Mouse (Mus musculus) thymus, adult 2 months (tissue): ENCODE measurements around the gene Rab35. TPM values are rescaled to one million over a fixed set of nuclear protein-coding genes. Genes with fewer than 3 reads are reported as not detected.
A peak's percentile ranks its signal among the peaks of the same experiment; 100 is the strongest.

Experiments
- DNase-seq: peaks from one replicate; pipeline ENCODE4 v3.0.0; 2021
- H3K27ac ChIP-seq: fragments of 200-500 bp; 2 replicates; pipeline ENCODE4 v1.5.1; 2012; ENCODE audit warnings: low read length, control low read depth; ENCODE audit not compliant: control insufficient read depth, insufficient read depth
- H3K27me3 ChIP-seq: fragments of 200-500 bp; 2 replicates; pipeline ENCODE4 v1.6.1; 2012; ENCODE audit warnings: mild to moderate bottlenecking, low read length, moderate library complexity, mixed read lengths; ENCODE audit not compliant: control insufficient read depth, insufficient read depth
- H3K36me3 ChIP-seq: fragments of 200-500 bp; 2 replicates; pipeline ENCODE4 v1.6.1; 2012; ENCODE audit warnings: mild to moderate bottlenecking, low read length, moderate library complexity; ENCODE audit not compliant: control insufficient read depth, insufficient read depth
- H3K4me1 ChIP-seq: fragments of 200-500 bp; replicated peaks from 2 replicates; pipeline ENCODE4 v1.6.1; 2012; ENCODE audit warnings: low read length; ENCODE audit not compliant: control insufficient read depth, insufficient read depth
- H3K4me3 ChIP-seq: fragments of 200-500 bp; 2 replicates; pipeline ENCODE4 v1.5.1; 2012; ENCODE audit warnings: mild to moderate bottlenecking, low read length, control low read depth, moderate library complexity; ENCODE audit not compliant: control insufficient read depth, insufficient read depth
- CTCF ChIP-seq: fragments of 200-500 bp; IDR thresholded peaks from 2 replicates; pipeline ENCODE4 v1.5.1; 2012; ENCODE audit warnings: mild to moderate bottlenecking, control low read depth, low read length, moderate library complexity, borderline replicate concordance; ENCODE audit not compliant: control insufficient read depth, poor library complexity, insufficient read depth; ENCODE audit errors: extremely low read depth
- POLR2A ChIP-seq: fragments of 200-500 bp; IDR thresholded peaks from 2 replicates; pipeline ENCODE4 v1.6.1; 2012; ENCODE audit warnings: mild to moderate bottlenecking, low read length, control low read depth, moderate library complexity; ENCODE audit not compliant: control insufficient read depth, poor library complexity, insufficient read depth; ENCODE audit errors: extremely low read depth
- WGBS: fragments of 180-500 bp; shearing (Covaris S2); methylation state at CpG from one replicate; pipeline ENCODE4 v1.1.7; 2018; 5-methylcytosine and 5-hydroxymethylcytosine counted together
- polyA plus RNA-seq: library from polyadenylated mRNA; depleted of rRNA; stranded (reverse); fragments of >200 nt; gene quantifications from 2 replicates; pipeline ENCODE4 v1.2.3, GENCODE M21; 2012

Rab35 gene
- polyA plus RNA-seq, 1 experiment: 129 TPM

DNA sequence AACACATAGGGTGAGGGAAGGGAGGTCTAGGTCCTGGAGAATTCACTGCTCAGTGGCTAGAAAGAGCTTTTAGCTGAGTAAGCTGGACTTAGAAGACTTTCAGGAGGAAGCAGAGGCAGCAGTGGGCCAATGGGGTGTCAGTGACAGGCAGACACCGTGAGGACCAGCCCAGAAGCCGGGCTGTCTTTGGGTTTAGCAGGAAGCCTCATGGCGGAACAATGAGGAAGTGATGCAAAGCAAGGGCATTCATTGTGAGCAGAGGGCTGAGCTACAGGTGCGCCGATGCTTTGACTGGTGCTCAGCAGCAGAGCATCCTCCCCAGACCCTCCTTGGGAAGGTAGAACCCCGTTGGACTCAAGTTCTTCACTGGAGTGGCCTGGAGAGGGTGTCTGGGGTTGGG lies 3.8 kb downstream of the Rab35 start:
- 11% methylated on average over 6 of the region's 6 CpGs for WGBS
- Histone ChIP-seq H3K27me3 (no peaks in the 10 kb centered on the region), H3K27ac (no peak overlapping the region), H3K36me3 (peaks cover 23% of the 10 kb centered on the region), H3K4me1 (peaks cover 36% of the 10 kb centered on the region), H3K4me3 (no peak overlapping the region)
- peak; percentile 24 for DNase-seq
- TF ChIP-seq POLR2A: no peak
- TF ChIP-seq CTCF: no peak

DNA sequence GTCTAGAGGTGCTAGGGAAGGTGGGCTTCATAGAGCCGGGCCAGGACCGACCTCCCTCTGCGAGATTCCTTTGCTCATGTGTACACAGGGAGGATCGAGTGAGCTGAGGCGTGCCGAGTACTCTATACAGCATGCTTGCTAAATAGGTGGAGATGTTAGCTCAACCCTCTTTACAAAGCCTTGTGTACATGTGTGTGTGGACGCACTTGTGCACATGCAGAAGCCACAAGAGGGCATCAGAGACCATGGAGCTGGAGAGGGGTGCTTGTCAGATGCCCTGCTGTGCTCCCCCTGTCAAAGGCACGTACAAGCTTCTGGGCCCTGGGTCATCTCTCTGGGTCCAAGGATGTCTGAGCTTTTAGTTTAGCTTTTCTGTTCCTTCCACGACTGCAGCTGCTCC lies 12.5 kb downstream of the Rab35 start:
- Histone ChIP-seq H3K36me3 (peaks cover 74% of the 10 kb centered on the region), H3K4me3 (no peak overlapping the region), H3K27me3 (no peaks in the 10 kb centered on the region), H3K27ac (no peak overlapping the region), H3K4me1 (no peaks in the 10 kb centered on the region)
- peak; percentile 48 for DNase-seq
- no peak for TF ChIP-seq POLR2A
- peak; percentile 61; the same call in 1 of the 2 replicates for TF ChIP-seq CTCF
- WGBS: 92% methylated on average over 9 of the region's 9 CpGs

- WGBS: 93% methylated on average over 3 of the region's 3 CpGs
- Histone ChIP-seq H3K4me1 (peaks cover 5% of the 10 kb centered on the region), H3K27me3 (no peaks in the 10 kb centered on the region), H3K27ac (no peak overlapping the region), H3K36me3 (peaks cover 39% of the 10 kb centered on the region), H3K4me3 (no peak overlapping the region)
- TF ChIP-seq CTCF (no peak), POLR2A (no peak)
- no peak for DNase-seq
Observed at GRCm38 (mm10) chr5:115648876-115649275, 17.2 kb downstream of the Rab35 start.

GRCm38 (mm10) chr5:115649699-115650098 lies 18.0 kb downstream of the Rab35 start:
- peaks cover 5% of the 10 kb centered on the region for H3K4me1 ChIP-seq
- H3K27ac ChIP-seq: no peak overlapping the region
- no peak overlapping the region for H3K4me3 ChIP-seq
- over 99% methylated on average over 8 of the region's 8 CpGs for WGBS
- H3K27me3 ChIP-seq: no peaks in the 10 kb centered on the region
- H3K36me3 ChIP-seq: peaks cover 30% of the 10 kb centered on the region
- TF ChIP-seq CTCF (no peak), POLR2A (no peak)
- DNase-seq: no peak

- no peak overlapping the region for H3K4me3 ChIP-seq
- H3K27me3 ChIP-seq: no peaks in the 10 kb centered on the region
- no peak for DNase-seq
- peaks cover 5% of the 10 kb centered on the region for H3K4me1 ChIP-seq
- 94% methylated on average over 10 of the region's 10 CpGs for WGBS
- H3K36me3 ChIP-seq: peaks cover 19% of the 10 kb centered on the region
- H3K27ac ChIP-seq: no peak overlapping the region
- no peak for TF ChIP-seq POLR2A
- no peak for TF ChIP-seq CTCF
Observed at GRCm38 (mm10) chr5:115650885-115651284, 19.2 kb downstream of the Rab35 start.

DNA sequence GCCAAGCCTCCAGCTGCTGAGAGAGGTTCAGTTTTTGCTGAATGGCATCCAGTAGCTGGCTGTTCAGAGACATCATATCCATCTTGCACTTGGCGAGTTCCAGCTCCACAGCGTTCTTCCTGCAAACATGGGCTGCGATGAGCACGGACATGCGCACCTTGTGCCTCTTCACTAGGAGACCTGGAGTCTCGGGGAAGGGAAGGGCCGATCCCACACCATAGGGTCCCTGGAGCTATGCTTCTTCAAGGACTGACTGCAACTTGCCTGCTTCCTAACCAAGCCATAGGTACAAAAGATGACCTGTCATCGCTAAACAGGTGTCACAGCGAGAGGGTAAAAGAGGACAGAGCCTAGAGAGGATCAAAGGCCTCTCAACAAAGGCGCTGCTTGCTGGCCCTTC lies 20.1 kb downstream of the Rab35 start:
- H3K27ac ChIP-seq: no peak overlapping the region
- WGBS: 96% methylated on average over 10 of the region's 10 CpGs
- H3K36me3 ChIP-seq: peaks cover 9% of the 10 kb centered on the region
- TF ChIP-seq POLR2A (no peak), CTCF (no peak)
- H3K27me3 ChIP-seq: no peaks in the 10 kb centered on the region
- no peak overlapping the region for H3K4me3 ChIP-seq
- peaks cover 5% of the 10 kb centered on the region for H3K4me1 ChIP-seq
- DNase-seq: no peak

GRCm38 (mm10) chr5:115652681-115653575 lies 21.2 kb downstream of the Rab35 start:
- peaks cover 5% of the 10 kb centered on the region for H3K4me1 ChIP-seq
- H3K27ac ChIP-seq: peak overlapping the region; percentile 7; the same call in 1 of the 2 replicates
- WGBS: 5% methylated on average over 35 of the region's 35 CpGs
- peak; percentile 100 for DNase-seq
- no peaks in the 10 kb centered on the region for H3K27me3 ChIP-seq
- peak; percentile 94 for TF ChIP-seq CTCF
- TF ChIP-seq POLR2A: peak; percentile 26; the same call in 1 of the 2 replicates
- peaks cover under 1% of the 10 kb centered on the region; the same call in 1 of the 2 replicates for H3K36me3 ChIP-seq
- peak overlapping the region; percentile 31 for H3K4me3 ChIP-seq
